Mouse (Mus musculus): ENCODE measurements at regions not wholly inside any gene's neighbourhood (a gene's known extent, or its start where the extent isn't known, plus 50 kb on each side); places are given as distances from the start of the nearest gene placed in this dataset.

DNA sequence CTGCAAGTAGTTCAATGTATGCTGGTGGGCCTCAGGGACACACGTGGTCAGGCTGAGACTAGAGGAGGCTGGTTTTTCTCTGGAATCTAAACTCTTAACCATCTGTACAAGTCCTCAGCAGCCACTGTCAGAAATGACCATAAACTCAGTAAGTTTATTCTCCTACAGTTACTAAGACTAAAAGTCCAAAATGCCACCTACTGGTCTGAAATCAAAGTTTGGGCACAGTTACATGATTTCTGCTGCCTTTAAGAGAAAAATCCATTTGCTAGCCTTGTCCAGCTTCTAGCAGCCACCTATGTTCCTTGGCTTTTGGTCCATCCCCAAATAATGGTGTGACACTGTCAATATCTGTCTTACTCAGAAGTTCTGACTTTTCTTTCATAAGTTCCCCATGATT lies 300.2 kb upstream of the Thbs1 start:
- Histone ChIP-seq H3K27ac (no peak overlapping the region), H3K27me3 (no peaks in the 10 kb centered on the region), H3K36me3 (ENCODE audit: poor library complexity, severe bottlenecking) (no peaks in the 10 kb centered on the region), H3K9ac (no peak overlapping the region), H3K4me3 (no peak overlapping the region), H3K9me3 (replicated peaks) (no peaks in the 10 kb centered on the region), H3K4me2 (no peak overlapping the region), H3K4me1 (no peaks in the 10 kb centered on the region)
- no peak for ATAC-seq
- WGBS, result 67% methylated on average over 1 of the region's 1 CpGs

DNA sequence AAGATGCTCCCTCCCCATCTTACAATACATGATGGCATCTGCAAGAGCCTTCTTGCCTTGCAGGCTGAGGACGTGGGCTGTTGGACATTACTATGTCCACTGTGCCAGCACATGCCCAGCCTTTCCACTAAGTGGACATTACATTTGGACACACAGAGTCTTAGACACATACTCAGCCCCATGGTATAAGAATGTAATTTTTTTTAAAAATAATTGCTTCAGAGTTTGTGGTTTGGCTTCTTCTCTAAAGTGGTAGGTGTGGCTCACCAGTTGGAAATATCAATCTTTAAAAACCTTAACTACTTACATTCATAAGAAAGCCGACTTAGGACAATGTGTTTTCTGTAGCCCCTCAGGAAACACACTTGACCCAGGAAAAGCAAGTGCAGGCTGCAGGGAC lies 299.7 kb upstream of the Thbs1 start:
- no peak for ATAC-seq
- no peaks in the 10 kb centered on the region for H3K4me1 ChIP-seq
- no peak overlapping the region for H3K27ac ChIP-seq
- no peaks in the 10 kb centered on the region for H3K9me3 ChIP-seq (replicated peaks)
- WGBS, result 95% methylated on average over 2 of the region's 2 CpGs
- no peak overlapping the region for H3K4me2 ChIP-seq
- H3K9ac ChIP-seq, result no peak overlapping the region
- H3K4me3 ChIP-seq, result no peak overlapping the region
- no peaks in the 10 kb centered on the region for H3K27me3 ChIP-seq
- no peaks in the 10 kb centered on the region for H3K36me3 ChIP-seq (ENCODE audit: poor library complexity, severe bottlenecking)

DNA sequence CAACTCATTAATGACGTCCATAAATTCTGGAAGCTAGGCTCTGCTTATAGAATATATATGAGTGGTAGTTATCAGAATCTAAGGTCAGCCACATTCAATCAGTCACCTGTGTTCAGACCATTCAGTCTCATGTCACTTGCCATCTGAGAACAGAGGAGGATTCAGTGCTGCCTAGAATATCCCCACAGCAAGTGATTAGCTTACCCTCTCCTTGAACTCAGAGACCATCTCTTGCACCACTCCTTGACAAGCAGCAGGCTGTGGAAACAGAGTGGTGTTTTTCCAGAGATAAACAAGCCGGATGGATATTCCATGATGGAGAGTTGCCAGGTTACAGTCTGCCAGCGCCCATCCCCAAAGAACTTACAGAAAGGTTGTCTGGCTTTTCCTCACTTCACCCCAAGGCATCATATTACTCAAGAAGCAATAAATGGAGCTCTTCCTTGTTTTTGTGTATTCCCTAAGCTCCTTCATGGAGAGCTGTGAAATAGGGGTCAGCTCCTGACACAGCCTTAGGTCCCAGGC lies 291.9 kb upstream of the Thbs1 start:
- Histone ChIP-seq H3K27ac (no peak overlapping the region), H3K4me2 (no peak overlapping the region), H3K27me3 (no peaks in the 10 kb centered on the region), H3K4me3 (no peak overlapping the region), H3K36me3 (ENCODE audit: poor library complexity, severe bottlenecking) (no peaks in the 10 kb centered on the region), H3K9me3 (replicated peaks) (no peaks in the 10 kb centered on the region), H3K9ac (no peak overlapping the region), H3K4me1 (no peaks in the 10 kb centered on the region)
- no peak for ATAC-seq
- 85% methylated on average over 3 of the region's 3 CpGs for WGBS

DNA sequence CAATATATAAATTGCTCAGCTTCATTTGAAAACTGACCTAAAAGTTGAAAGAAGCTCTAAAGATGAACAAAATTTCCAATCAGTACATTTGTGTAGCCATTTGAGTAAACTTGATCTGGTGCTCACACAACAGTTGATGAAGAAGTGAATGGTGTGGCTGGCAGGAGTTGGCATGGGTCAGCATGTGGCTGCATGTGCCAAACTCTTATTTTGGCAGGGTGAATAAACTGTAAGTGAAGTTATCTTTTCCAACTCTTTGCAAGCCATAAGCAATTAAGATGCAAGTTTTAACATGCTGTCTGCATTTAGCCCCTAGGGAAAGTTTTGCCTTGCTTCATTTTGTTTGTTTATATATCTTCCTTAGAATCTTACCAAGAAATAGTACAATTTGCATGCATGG lies 291.0 kb upstream of the Thbs1 start:
- no peak overlapping the region for H3K4me2 ChIP-seq
- no peaks in the 10 kb centered on the region for H3K9me3 ChIP-seq (replicated peaks)
- H3K9ac ChIP-seq, result no peak overlapping the region
- no peak for ATAC-seq
- no peaks in the 10 kb centered on the region for H3K36me3 ChIP-seq (ENCODE audit: poor library complexity, severe bottlenecking)
- H3K4me3 ChIP-seq, result no peak overlapping the region
- H3K4me1 ChIP-seq, result no peaks in the 10 kb centered on the region
- H3K27me3 ChIP-seq, result no peaks in the 10 kb centered on the region
- no peak overlapping the region for H3K27ac ChIP-seq

DNA sequence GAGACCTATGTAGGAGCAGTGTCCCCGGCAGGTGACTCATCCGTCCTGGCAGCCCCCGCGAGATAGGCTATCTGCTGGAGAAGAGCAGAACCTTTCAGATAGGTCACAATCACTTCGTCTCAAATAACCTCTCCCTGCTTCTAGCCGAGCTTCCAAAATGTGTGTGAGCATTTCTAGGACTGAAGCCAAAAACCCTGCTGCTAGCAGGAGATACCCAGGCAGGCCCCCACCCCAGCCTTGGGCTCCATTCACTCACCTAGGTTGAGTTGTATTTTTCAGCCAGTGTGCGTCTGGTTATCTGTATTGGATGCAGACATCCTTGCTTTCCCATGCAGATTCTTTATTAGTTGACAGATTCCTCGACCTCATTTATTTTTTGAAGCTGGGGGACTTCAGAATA lies 286.6 kb upstream of the Thbs1 start:
- Histone ChIP-seq H3K27me3 (no peaks in the 10 kb centered on the region), H3K4me3 (no peak overlapping the region), H3K9me3 (replicated peaks) (no peaks in the 10 kb centered on the region), H3K4me1 (no peaks in the 10 kb centered on the region), H3K36me3 (ENCODE audit: poor library complexity, severe bottlenecking) (no peaks in the 10 kb centered on the region), H3K9ac (no peak overlapping the region), H3K4me2 (no peak overlapping the region), H3K27ac (no peak overlapping the region)
- 81% methylated on average over 8 of the region's 8 CpGs for WGBS
- ATAC-seq, result no peak

DNA sequence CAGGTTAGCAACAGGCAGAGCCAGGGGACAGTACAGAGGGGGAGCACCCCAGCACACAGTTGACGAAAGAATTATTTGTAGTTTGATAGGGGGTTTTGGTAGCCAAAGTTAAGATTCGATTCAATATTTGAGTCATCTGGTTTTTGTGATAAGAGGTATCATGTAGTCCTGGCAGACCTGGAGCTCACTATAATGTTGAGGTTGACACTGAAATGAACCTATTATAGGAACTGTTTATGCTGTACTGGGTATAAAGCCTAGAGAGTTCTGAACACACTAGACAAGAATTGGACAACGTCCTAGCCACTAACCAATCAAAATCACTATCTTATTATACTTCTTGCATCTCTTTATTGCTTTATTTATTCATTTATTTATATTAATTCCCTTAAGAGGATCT lies 284.4 kb upstream of the Thbs1 start:
- Histone ChIP-seq H3K4me2 (no peak overlapping the region), H3K9ac (no peak overlapping the region), H3K36me3 (ENCODE audit: poor library complexity, severe bottlenecking) (no peaks in the 10 kb centered on the region), H3K9me3 (replicated peaks) (no peaks in the 10 kb centered on the region), H3K4me3 (no peak overlapping the region), H3K27me3 (no peaks in the 10 kb centered on the region), H3K4me1 (no peaks in the 10 kb centered on the region), H3K27ac (no peak overlapping the region)
- 86% methylated on average over 3 of the region's 3 CpGs for WGBS
- ATAC-seq, result no peak

DNA sequence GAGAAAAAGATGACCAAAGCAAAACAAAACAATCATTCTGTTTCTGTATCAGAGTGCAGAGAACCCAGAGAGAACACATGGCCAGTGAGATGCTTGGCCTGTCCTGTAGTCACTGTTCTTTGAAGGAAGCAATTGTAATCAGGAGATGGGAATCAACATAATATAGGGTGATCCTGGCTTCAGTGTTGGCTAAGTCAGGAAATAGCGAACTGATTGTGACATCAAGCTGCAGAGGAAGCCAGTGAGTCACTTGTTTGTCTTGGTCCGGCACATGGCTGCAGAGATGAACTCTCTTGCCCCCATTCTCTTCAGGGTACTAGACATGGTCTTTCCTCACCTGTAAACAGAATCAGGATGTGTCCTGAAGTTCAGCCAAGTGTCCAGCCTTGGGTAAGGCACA lies 273.3 kb upstream of the Thbs1 start:
- H3K9me3 ChIP-seq (replicated peaks), result no peaks in the 10 kb centered on the region
- H3K4me1 ChIP-seq, result no peaks in the 10 kb centered on the region
- no peak for ATAC-seq
- H3K36me3 ChIP-seq (ENCODE audit: poor library complexity, severe bottlenecking), result no peaks in the 10 kb centered on the region
- H3K4me3 ChIP-seq, result no peak overlapping the region
- no peaks in the 10 kb centered on the region for H3K27me3 ChIP-seq
- no peak overlapping the region for H3K9ac ChIP-seq
- no peak overlapping the region for H3K27ac ChIP-seq
- 84% methylated on average over 2 of the region's 2 CpGs for WGBS
- no peak overlapping the region for H3K4me2 ChIP-seq

DNA sequence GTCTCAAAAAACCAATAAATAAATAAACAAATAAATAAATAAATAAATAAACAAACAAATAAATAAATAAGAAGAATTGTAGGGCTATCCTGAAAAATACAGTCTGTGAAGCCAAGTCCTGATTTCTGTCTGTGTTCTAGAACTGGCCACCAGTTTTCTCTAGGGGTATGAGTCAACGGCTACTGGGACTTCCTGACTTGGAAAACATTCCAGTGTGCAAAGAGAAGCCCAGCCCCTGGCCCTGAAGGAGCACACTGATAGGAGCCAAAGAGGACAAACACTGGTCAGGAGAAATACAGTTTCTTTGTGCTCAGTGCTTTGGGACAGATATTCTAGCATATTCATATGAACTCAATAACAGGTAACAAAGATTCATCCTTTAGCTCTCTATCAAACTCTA lies 271.3 kb upstream of the Thbs1 start:
- Histone ChIP-seq H3K4me3 (no peak overlapping the region), H3K9ac (no peak overlapping the region), H3K27ac (no peak overlapping the region), H3K36me3 (ENCODE audit: poor library complexity, severe bottlenecking) (no peaks in the 10 kb centered on the region), H3K4me2 (no peak overlapping the region), H3K9me3 (replicated peaks) (no peaks in the 10 kb centered on the region), H3K27me3 (no peaks in the 10 kb centered on the region), H3K4me1 (no peaks in the 10 kb centered on the region)
- 97% methylated on average over 1 of the region's 1 CpGs for WGBS
- ATAC-seq, result no peak

DNA sequence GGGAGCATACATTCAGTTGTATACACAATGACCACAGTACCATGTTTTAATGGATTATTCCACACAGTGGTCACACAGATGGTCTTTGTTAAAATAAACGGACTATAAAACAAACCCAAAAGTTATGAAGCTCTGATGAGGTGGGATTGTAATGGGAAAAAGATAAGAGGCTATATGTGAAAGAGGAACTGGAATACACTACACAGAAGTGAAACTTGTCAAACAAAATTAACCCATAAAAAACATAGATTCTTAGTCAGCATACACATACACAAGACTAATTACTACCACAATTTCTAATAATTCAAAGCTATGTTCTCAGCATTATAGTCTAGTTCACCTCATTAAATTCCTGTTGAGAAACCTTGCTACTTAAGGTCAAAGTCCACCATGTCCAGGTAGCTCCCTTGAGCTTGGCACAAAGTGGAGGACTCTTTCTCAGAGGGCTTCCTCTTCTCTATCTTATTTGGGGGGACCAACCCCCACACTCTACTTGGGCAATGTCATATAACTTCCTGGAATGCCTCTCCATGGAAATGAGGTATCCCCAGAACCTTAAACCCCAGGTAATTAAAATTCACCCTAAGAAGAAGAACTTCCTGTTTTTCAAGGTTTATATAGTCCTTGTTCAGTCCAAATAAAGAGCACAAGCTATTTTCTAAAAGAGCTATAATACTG lies 269.2 kb upstream of the Thbs1 start:
- Histone ChIP-seq H3K36me3 (ENCODE audit: poor library complexity, severe bottlenecking) (no peaks in the 10 kb centered on the region), H3K9me3 (replicated peaks) (no peaks in the 10 kb centered on the region), H3K27ac (no peak overlapping the region), H3K4me1 (no peaks in the 10 kb centered on the region), H3K4me3 (no peak overlapping the region), H3K27me3 (no peaks in the 10 kb centered on the region), H3K4me2 (no peak overlapping the region), H3K9ac (no peak overlapping the region)
- 64% methylated on average over 1 of the region's 1 CpGs for WGBS
- ATAC-seq, result no peak

DNA sequence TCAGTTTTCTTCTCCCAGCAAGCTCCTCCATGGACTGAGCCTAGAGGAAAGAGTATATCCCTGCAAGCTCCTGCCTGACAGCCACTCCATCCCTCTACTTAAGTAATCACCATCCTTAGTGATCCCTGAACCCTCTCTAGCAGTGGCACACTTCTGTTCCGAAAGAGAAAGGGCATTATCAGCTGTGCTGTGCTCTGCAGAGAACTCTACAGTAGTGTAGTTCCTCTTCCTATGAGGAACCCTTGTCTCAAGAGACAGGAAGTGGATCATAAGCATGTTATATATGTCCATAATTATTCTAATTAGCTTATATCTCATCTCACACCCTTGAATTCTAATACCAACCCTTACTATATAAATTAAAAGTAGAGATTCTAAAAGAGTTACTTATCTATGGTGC lies 259.2 kb upstream of the Thbs1 start:
- H3K27ac ChIP-seq, result no peak overlapping the region
- H3K36me3 ChIP-seq (ENCODE audit: poor library complexity, severe bottlenecking), result no peaks in the 10 kb centered on the region
- H3K9ac ChIP-seq, result no peak overlapping the region
- H3K9me3 ChIP-seq (replicated peaks), result no peaks in the 10 kb centered on the region
- no peak overlapping the region for H3K4me3 ChIP-seq
- WGBS, result 88% methylated on average over 1 of the region's 1 CpGs
- H3K4me2 ChIP-seq, result no peak overlapping the region
- ATAC-seq, result no peak
- no peaks in the 10 kb centered on the region for H3K27me3 ChIP-seq
- no peaks in the 10 kb centered on the region for H3K4me1 ChIP-seq

DNA sequence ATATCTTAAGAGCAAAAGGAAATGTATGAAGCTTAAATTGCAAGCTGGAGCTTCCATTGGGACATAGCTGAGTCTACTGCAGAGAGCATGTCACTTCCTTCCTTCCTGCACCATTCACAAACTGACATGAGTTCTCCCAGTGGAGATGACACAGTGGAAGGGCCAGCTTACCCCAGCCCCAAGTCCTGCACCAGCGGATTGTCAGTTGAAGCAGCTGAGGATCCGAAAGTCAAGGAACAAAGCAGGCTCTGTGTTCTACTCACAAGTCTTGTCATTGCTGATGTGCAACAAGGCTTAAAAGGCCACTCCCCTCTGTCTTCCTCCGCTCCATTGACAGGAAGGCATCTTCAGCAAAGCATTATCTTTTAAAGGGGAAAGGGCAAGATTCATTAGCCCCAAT lies 249.4 kb upstream of the Thbs1 start:
- WGBS, result 40% methylated on average over 3 of the region's 3 CpGs
- no peak overlapping the region for H3K4me3 ChIP-seq
- H3K4me1 ChIP-seq, result no peaks in the 10 kb centered on the region
- H3K9ac ChIP-seq, result no peak overlapping the region
- no peak overlapping the region for H3K4me2 ChIP-seq
- ATAC-seq, result no peak
- H3K36me3 ChIP-seq (ENCODE audit: poor library complexity, severe bottlenecking), result no peaks in the 10 kb centered on the region
- H3K9me3 ChIP-seq (replicated peaks), result no peaks in the 10 kb centered on the region
- no peaks in the 10 kb centered on the region for H3K27me3 ChIP-seq
- no peak overlapping the region for H3K27ac ChIP-seq

DNA sequence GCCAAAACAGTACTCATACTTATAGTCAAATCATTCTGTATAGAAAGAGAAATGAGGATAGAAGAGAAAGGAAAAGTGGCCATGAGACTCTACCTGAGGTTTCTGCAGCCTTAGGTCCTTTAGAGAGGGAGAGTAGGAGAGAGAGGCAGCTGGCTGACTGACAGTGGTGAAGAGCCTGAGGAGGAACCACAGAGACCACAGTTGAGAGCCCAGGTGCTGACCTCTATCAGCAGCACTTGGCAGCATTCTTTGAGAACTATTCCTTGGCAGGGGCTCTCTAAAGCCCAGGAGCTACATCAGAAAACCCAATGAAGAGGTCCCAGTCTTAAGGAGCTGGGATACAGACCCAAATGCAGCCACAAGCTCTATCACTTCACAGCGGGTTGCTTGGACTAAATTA lies 246.6 kb upstream of the Thbs1 start:
- 94% methylated on average over 1 of the region's 1 CpGs for WGBS
- no peaks in the 10 kb centered on the region for H3K27me3 ChIP-seq

DNA sequence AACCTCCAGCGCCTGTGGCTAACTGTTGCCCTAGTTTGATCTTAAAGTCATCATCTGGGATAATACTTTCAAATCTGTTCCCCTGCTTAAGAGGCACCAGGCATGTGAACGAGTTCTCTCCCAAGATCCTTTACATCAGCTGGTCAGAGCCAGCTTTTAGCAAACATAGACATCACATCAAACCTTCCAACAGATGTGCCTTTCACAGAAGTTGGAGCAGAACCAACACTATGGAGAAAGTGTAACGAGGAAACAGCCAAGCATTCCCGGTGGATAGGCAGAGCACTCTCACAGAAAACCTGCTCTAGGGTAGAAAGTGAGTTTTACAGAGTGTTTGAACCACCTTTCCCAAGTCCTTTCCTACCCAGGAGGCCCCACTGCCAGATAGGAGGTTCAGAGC lies 244.7 kb upstream of the Thbs1 start:
- no peak overlapping the region for H3K27ac ChIP-seq
- H3K4me1 ChIP-seq, result peaks cover 8% of the 10 kb centered on the region
- no peak overlapping the region for H3K4me2 ChIP-seq
- H3K9me3 ChIP-seq (replicated peaks), result no peaks in the 10 kb centered on the region
- no peaks in the 10 kb centered on the region for H3K27me3 ChIP-seq
- H3K9ac ChIP-seq, result no peak overlapping the region
- ATAC-seq, result no peak
- H3K36me3 ChIP-seq (ENCODE audit: poor library complexity, severe bottlenecking), result no peaks in the 10 kb centered on the region
- no peak overlapping the region for H3K4me3 ChIP-seq
- WGBS, result 75% methylated on average over 4 of the region's 4 CpGs

More for the DNA sequence above, 246.6 kb upstream of the Thbs1 start:
- no peak overlapping the region for H3K4me2 ChIP-seq
- H3K36me3 ChIP-seq (ENCODE audit: poor library complexity, severe bottlenecking), result no peaks in the 10 kb centered on the region
- no peaks in the 10 kb centered on the region for H3K9me3 ChIP-seq (replicated peaks)
- no peaks in the 10 kb centered on the region for H3K4me1 ChIP-seq
- no peak for ATAC-seq
- no peak overlapping the region for H3K9ac ChIP-seq
- H3K4me3 ChIP-seq, result no peak overlapping the region
- no peak overlapping the region for H3K27ac ChIP-seq
